Mouse (Mus musculus): ENCODE data around the gene Avil. TPM values are rescaled to one million over a fixed set of nuclear protein-coding genes. Genes with fewer than 3 reads are reported as not detected.

The Avil gene
- total RNA-seq (2021): under 1 TPM; 0.11 to 0.18 TPM
- long read RNA-seq: 0 reads

DNA sequence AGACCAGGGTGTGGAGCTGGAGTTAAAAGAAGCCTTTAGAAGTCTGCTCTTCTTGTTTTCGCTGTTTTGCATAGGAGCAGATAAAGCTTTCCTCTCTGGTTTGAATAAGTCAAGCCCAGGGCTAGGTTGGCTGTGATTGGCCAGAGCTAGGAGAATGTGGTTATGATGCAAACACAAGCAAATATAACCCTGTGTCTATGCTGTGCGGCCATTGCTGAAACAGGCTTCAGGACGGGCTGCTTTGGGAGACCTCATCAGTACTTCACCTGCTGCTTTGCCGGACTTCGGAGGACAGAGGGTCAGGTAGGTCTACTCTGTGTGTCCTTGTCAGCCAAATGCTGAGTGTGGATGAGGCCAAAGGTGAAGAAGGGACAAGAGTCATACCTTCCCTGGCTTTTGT, at the start of gene Avil:
TSS of gene Avil (plus strand) at position 181 of the 400 bp plus-strand sequence.
- no peak for DNase-seq (ENCODE audit: low spot score in 2 of 2)

DNA sequence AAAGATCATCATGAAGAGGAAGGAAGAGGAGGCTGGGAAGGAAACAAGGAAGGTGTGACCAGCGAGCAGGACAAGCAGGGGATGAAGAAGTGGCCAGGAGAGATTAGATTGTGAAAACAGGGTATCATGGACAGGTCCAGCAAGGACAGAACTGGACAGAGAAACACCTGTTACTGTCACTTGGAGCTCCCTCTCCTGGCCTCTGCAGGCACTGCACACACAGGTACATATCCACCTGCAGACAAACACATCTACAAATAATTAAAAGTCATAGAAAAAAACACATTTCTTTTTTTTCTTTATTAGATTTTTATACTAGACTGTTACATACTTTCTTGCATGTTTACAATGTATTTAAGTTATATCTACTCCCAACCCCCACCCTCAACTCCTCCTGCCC, 48.1 kb upstream of the Avil start:
- DNase-seq (ENCODE audit: low spot score in 2 of 2): no peak

DNA sequence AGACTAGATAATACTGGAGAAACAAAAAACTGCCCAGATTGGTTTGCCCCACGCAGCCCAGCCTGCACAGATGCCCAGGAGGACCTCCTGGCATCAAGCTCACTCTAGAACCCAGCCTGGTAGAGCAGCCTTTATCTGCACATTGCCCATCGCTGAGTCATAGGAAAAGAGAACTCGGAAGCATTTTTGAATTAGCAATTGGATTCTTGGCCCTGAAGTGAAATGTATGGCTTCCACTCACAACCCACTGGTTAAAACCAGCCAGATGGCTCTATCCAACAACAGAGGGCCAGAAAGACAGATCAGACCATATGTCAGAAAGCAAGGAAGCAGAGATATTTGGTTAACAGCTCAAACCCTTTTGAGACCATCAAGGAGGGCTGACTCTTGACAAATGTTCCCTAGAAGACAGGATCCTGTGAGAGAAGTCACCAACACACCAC, 47.5 kb upstream of the Avil start:
- DNase-seq (ENCODE audit: low spot score in 2 of 2): no peak

DNA sequence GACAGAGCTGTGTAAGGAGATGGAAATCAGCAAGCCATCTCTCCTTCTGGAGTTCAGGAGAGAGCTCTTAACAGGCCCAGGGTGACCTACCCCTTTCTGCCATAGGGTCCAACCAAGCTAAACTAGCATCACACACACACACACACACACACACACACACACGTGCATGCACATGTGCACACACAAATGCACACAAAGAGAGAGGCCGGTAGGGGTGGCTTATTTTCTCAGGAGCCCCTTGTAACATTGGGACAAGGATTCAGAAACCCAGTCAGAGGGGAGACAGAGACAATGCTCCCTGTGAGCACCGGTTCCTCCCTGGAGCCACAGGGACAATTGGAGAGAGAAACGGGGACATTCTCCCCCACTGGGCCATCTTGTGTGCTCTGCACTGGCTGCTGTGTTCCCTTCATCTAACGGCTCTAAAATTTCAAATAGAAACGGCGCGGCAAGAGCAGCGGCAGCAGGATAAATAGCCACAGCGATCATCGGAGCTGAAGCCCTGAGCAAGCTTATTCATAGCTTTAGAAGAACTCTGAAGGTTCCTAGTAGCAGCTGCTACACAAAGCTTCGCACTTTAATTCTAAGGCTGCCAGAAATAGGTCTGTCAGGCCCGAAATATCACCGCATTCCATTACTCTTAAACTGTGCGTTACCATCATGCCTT, 43.7 kb upstream of the Avil start:
- DNase-seq (ENCODE audit: low spot score in 2 of 2): peak in 1 of 2 experiments; percentile 41

DNA sequence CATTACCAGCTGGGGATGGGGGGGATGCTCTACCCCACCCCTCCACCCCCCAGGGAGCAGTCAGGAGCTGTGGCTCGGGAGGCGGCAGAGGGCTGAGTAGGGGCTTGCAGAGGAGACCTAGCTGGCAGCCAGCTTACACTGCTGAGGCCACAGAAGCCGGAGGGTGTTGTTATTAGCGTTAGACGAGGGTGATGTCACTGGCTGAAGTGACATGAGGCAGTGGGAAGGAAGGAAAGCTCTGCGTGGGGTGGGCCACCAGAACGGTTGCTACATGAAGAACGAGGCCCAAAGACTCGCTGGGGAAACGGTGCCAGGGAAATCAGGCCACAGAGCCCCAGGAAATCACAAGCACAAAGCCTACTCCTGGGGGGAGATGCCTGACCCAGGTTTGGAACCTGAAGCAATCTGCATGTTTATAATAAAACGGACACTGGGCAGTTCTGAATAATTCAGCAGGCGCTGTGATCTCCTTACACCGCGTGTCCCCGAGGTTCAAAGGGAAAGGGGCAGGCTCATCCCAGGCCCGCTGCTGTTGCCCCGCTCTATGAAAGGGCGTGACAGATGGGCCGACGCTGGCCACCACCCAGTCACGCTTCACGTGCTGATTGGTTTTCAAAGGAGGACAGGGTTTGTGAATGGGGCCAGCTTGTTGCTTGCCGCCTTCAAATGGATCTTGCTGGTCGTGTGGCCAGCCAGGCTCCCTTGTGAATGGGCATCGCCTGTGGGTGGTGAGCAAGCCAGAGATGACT, 43.0 kb upstream of the Avil start:
- peak; percentile 77 to 80 for DNase-seq (ENCODE audit: low spot score in 2 of 2)

DNA sequence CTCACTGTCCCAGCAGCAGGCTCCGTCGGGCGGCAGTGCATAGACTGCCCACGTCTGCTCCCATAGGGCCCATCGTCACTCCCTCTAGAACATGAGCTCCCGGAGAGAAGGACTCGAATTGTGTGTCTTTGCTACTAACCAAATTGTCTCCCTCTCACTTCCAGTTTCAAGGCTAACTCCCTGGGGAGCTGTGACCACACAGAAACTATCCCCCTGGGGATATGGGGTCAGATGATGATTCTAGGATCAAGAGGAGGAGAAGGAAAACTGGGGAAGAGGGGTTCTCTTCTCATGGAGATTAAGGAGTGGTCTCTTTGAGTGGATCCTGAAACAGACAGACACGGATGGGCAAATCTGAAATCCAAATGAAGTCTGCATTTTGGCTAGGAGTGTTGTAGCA, 40.0 kb upstream of the Avil start:
- DNase-seq (ENCODE audit: low spot score in 2 of 2): no peak

DNA sequence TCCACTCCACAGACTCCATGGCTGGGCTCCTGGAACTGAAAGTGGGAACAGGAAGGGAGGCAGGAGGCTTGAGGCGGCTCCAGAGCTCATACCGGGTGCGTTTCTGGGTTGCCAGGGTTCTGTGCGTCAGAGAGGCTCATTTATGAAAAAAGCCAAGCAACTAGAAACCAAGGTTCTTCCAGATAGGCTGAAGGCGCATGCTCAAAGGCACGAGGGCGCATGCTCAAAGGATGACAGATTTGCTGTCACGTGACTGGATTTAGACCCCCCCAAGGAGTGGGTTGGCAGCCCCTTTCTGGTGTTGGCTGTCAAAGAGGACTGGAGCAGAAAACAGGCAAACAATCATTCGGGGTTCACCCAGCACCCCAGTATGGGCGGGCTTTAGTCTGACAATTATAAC, 38.8 kb upstream of the Avil start:
- DNase-seq (ENCODE audit: low spot score in 2 of 2): peak; percentile 81 to 82

DNA sequence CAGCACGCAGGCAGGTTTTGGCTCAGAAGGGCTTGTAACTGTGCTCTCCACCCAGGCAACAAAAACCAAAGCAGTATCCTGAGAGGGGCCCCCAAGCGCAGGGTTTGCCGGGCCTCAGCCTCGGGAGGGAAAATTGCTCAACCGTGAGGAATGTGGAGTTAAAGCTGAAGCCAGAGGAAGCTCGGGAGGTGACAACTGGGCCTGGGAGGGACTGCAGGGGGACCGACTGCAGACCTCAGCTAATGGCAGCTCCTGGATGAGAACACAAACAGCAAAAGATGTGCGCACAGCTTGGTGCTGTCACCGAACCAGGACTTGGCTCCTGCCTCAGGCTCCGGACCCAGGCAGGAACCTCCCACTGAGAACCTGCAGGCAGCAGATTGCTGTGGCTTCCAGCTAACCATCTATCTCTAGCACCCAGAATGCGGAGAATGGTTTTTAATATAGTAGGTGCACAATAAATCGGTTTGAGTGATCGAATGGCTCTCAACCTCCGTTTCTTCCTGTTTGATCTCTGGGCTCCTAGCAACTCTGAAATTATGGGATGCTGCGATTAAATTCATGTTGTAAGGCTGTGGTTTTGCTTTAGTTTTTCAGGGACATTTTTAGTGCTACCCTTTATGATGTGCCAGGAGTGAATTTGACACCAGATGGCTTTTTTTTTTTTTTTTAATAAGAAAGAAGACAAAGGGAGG, 38.1 kb upstream of the Avil start:
- peak; percentile 58 to 61 for DNase-seq (ENCODE audit: low spot score in 2 of 2)

DNA sequence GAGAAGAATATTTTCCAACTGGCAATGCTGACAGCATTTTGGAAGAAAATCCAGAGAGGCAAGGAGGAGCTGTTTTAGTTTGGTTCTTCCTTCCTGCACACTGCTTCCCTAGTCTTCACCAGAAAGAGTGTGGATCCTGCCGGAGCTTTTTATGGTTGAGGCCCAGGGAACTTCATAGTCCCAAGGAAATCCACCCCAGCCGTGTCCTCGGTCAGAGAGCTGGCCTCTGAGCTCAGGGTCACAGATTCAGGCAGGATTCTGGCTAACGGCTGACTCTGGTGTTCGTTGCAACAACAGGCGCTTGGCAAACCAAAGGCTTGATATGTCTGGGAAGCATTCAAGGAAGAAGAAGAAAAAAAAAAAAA, 37.6 kb upstream of the Avil start:
- no peak for DNase-seq (ENCODE audit: low spot score in 2 of 2)

DNA sequence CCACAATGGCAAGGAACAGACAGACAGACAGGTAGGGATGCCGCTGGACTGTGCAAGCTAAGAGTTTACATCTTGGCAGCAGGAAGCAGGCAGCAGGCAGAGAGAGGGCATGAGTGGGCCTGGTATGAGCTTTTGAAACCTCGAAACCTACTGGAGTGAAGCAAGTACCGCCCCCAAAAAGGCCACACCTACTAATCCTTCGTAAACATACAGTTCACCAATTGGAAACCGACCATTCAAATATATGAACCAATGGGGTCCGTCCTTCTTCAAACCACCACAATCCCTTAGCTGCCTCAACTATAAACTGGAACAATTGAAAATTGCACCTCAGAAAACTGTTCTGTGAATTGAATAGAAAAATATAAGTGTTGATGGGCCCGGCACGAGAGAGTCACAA, 36.7 kb upstream of the Avil start:
- no peak for DNase-seq (ENCODE audit: low spot score in 2 of 2)

DNA sequence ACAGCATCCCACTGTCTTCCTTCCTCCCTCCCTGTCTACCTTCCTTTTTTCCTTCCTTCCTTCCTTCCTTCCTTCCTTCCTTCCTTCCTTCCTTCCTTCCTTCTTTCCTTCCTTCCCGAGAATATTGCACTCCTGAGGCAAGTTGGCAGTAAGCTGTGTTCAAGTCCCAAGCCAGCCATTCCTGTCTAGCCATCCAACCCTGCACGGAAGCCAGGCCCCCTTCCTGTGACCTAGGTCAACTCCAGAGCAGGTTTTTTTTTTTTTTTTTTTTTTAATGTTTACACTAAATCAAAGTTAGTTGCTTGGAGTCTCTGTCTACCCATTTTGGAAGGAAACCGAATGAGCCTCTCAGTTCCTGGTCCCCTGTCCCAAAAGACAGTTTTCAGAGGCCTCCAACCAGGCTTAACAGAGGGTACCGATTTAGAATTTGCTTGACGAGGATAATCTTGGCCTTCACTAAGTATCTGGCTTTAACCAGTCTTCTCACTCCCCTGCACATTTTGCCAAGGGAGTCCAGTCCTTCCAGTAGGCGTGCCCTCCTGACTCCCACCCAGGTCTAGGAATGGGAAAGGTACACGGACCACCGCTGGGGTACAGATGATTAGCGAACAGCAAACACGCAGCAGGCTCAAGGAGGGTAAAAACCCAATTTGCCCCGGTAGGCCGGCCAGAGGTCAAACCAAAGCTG, 29.0 kb upstream of the Avil start:
- DNase-seq (ENCODE audit: low spot score in 2 of 2): no peak

DNA sequence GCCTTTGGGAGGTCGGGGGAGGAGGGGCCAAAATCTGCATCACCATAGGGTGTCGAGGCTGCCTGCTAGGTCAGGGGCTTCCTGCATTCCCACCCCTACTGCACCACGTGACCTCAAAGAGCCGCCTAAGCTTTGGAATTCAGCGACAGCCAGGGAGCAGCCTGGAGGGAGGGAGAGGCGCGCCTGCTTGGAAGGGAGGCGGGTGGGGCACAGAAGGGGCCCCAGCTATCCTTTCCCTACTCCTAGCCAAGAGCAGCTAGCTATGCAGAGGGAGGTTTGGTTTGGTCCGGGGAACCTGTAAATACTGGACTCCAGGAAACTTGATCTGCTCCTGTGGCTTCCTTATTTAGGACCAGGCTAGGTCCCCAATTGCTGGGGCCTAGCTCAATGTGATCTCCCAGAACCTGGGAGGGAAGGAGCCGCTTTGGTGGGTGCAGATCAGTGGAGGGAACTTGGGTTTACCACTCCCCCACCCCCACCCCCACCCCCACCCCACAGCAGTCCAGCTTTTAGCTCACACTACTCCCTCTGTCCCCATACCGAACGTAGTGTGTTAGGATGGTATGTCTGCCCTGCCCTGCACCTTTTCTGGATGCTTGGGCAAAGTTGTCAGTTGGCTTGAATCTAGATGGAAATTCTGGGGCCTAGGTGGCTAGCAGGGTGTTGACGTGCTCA, 28.3 kb upstream of the Avil start:
- DNase-seq (ENCODE audit: low spot score in 2 of 2): no peak

DNA sequence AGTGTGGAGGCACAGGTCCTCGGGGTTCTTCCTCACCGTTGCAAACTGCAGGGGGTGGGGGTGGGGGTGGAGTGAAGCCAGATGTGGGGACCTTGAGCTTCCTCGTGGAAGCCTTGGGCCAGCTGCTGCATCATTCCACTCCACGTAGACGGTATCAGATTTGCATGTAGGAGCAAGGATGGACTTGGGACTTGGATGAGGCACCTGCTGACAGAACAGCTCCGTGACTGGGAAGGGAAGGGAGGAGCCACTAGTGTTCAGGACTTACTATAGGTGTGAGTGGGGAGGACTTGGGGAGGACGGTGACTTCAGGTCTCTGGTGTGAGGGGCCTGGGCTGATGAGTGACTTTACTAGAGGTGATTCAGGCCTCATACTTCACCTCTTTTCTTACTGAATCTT, 27.5 kb upstream of the Avil start:
- DNase-seq (ENCODE audit: low spot score in 2 of 2): no peak

DNA sequence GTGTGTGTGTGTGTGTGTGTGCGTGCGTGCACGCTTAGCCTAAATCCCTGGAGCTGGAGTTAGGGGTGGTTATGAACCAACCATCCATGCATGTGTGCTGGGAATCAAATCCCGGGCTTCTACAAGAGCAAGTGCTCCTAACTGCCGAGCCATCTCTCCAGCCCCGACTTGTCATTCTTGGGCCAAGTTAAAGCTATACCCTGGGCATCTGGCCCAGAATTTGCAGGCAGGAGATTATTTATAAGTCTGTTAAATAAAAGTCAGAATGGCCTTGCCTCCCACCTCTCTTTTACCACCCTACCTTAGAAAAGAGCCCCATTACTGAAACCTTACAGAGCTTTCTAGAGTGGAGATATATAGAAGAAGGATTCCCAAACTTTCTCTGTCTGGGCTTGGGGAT, 24.8 kb upstream of the Avil start:
- no peak for DNase-seq (ENCODE audit: low spot score in 2 of 2)

DNA sequence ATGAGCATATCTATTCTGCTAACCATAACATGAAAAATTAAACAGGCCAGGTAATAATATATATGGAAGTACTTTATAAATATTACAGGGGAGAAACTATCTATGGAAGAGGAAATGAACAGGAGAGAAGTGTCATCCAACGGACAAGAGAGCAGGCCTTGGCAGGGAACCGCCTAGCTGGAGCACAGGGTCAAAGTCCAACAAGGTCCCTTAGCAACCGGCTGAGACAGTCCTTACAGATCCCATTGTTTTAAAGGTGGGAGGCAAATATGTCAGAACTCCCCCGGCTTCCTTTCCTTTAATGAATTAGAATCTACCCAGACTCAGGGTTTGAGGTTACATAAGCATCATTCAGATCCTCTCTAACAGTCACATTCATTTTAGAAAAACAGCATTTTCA, 23.4 kb upstream of the Avil start:
- no peak for DNase-seq (ENCODE audit: low spot score in 2 of 2)

DNA sequence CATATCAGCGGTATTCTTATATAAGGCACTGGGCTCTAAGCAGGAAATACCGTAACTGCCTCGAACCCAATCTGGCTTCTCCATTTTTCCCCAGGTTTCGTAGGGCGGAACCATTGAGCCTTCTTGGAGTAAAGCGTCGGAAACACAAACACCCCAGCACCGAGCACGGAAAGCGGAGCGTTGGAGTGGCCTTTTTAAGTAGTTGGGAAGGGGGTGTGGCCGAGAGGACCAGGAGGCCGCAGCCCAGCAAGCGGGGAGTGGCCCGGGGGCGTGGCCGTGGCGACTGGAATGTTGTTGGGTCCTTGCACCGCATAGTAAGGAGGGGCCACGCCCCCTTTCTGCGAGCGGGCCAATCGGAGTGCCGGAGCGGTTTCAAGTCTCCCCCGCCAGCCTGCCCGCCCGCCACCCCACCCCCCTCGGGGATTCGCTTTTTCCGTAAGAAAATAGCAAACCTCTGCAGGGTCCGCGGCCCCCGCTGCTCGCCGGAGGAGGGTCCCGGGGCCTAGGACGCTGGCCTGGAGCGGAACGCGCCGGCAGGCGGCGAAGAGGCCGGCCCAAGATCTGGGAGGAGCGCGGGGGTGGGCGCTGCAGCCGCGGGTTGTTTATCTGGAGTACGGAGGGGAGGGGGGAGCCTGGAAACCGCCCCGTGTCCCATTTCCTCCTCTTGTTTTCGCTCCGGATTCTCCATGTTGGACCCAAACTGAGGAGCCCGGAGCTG, 22.1 kb upstream of the Avil start, which contains the start of gene Ctdsp2:
TSS of gene Ctdsp2 (plus strand) at position 441 of the 718 bp plus-strand sequence.
- DNase-seq (ENCODE audit: low spot score in 2 of 2): peak; percentile 99 to 100

DNA sequence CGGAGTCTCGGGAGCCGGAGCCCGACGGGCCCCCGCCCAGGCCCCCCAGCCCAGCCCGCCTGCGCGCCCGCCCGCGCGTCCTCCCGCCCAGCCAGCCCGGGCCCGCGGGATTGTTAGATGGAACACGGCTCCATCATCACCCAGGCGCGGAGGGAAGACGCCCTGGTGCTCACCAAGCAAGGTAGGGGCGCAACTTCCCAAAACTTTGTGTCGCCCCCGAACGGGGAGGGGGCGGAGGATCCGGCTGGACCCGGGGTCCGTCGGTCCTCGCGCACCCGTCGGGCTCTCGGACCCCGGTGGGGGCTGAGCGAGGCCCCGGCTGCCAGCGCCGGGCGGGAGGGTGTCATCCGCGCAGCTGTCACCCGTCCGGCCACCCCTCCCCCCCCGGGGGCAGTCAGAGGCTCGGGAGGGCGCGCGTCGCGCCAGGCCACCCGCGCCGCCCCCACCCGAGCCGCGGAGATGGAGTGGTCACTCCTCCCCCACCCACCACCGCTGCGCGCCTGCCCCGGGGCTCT, 21.3 kb upstream of the Avil start:
- DNase-seq (ENCODE audit: low spot score in 2 of 2): peak in 1 of 2 experiments; percentile 61

DNA sequence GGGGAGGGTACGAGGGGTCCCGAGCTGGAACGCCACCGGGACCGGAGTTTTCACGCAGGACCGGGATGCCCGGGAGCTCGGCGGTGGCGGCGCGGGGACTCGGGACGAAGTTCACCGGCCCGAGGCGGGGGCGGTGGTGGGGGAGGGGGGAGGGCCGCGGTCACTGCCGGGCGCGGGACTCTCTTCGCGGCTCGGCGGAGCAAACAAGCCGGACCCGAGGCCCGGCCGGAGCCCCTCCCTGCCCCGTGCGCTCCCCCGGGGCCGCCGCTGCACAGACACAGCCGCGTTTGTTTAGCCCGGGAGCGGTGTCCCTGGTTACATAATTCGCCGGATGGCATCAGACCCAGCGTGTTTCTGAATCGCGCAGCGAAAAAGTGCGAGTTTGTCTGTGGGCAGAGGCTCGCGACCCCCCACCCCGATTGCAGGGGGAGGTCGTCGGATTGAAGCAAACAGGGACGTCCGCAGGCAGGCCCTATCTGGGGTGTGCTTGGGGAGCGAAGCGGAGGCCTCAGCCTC, 20.8 kb upstream of the Avil start:
- peak; percentile 61 to 69 for DNase-seq (ENCODE audit: low spot score in 2 of 2)

DNA sequence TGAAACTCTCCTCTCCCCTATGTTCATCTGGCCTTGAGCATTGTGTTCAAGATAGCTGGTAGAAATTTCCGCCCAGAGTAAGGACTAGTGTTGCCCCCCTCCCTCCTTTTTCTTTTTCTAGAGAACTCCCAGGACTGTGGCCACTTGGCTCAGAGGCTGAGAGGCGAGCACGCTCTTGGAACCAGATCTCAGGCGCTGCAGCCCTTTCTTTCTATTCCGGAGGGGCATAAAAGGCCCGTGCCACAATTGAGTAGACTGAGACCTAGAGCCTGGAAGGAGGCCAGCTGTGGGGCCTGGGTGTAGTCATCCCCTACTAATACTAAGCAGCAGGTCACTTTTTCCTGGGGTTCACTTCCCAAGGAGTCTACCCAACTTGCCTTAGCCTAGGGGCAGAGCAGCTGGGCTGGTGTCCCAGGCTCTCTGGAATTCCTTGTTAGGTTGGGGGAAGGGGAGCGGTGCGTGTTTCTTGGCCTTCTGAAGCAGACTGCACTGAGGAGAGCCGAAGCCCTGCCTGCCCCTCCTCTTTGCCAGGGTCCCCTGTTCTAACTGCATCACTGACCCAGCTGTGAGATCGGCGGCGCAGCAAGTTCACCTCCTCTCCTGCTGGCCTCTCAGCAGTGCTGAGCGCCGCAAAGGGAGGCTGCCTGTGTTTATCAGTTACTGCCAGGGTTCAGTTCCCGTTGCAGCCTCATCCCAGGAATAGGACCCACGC, 20.1 kb upstream of the Avil start:
- peak; percentile 72 to 78 for DNase-seq (ENCODE audit: low spot score in 2 of 2)

All from layer of hippocampus, postnatal 10 days (tissue).